Mouse (Mus musculus) ES-CJ7 (cell line): ENCODE measurements around the gene Wwc1.
A peak's percentile ranks its signal among the peaks of the same experiment; 100 is the strongest.

Experiments
- DNase-seq: peaks from one replicate; pipeline ENCODE4 v3.0.0; 2011; ENCODE audit warnings: low read depth, low spot score

Gene Wwc1

GRCm38 (mm10) chr11:35973135-35973534 is 7.2 kb downstream of the Wwc1 start:
- no peak for DNase-seq

GRCm38 (mm10) chr11:35972270-35972931 is 7.9 kb downstream of the Wwc1 start:
- DNase-seq = no peak

- DNase-seq = no peak
Measured at GRCm38 (mm10) chr11:35970806-35971705, 9.3 kb downstream of the Wwc1 start.

- no peak for DNase-seq
Measured at GRCm38 (mm10) chr11:35968291-35968690, 12.0 kb downstream of the Wwc1 start.

GRCm38 (mm10) chr11:35963981-35964549 is 16.3 kb downstream of the Wwc1 start:
- no peak for DNase-seq

- no peak for DNase-seq
Measured at GRCm38 (mm10) chr11:35963554-35963953, 16.8 kb downstream of the Wwc1 start.

GRCm38 (mm10) chr11:35962431-35962830 is 17.9 kb downstream of the Wwc1 start:
- no peak for DNase-seq

- no peak for DNase-seq
Measured at GRCm38 (mm10) chr11:35959270-35959669, 21.1 kb downstream of the Wwc1 start.

GRCm38 (mm10) chr11:35955572-35955971 is 24.8 kb downstream of the Wwc1 start:
- DNase-seq = peak; percentile 44

GRCm38 (mm10) chr11:35953179-35953578 is 27.1 kb downstream of the Wwc1 start:
- DNase-seq = no peak

GRCm38 (mm10) chr11:35951727-35952065 is 28.6 kb downstream of the Wwc1 start:
- no peak for DNase-seq

- DNase-seq = no peak
Measured at GRCm38 (mm10) chr11:35951058-35951726, 29.1 kb downstream of the Wwc1 start.

- no peak for DNase-seq
Measured at GRCm38 (mm10) chr11:35950466-35950865, 29.9 kb downstream of the Wwc1 start.

GRCm38 (mm10) chr11:35950011-35950410 is 30.3 kb downstream of the Wwc1 start:
- no peak for DNase-seq

- peak; percentile 73 for DNase-seq
Measured at GRCm38 (mm10) chr11:35948457-35948881, 31.9 kb downstream of the Wwc1 start.

GRCm38 (mm10) chr11:35947944-35948343 is 32.4 kb downstream of the Wwc1 start:
- no peak for DNase-seq

GRCm38 (mm10) chr11:35945187-35945586 is 35.1 kb downstream of the Wwc1 start:
- peak; percentile 56 for DNase-seq

- no peak for DNase-seq
Measured at GRCm38 (mm10) chr11:35941641-35942040, 38.7 kb downstream of the Wwc1 start.

GRCm38 (mm10) chr11:35941064-35941463 is 39.3 kb downstream of the Wwc1 start:
- no peak for DNase-seq

GRCm38 (mm10) chr11:35938790-35939385 is 41.4 kb downstream of the Wwc1 start:
- DNase-seq = no peak

GRCm38 (mm10) chr11:35935645-35936044 is 44.7 kb downstream of the Wwc1 start:
- no peak for DNase-seq

- no peak for DNase-seq
Measured at GRCm38 (mm10) chr11:35935133-35935532, 45.2 kb downstream of the Wwc1 start.
